Mouse (Mus musculus) frontal cortex, adult (tissue): ENCODE data around the gene Fcgr2b.
"Not testable (repeated sequence)": the region's sequence is repeated elsewhere in the genome, so short reads cannot be mapped to it uniquely, and the experiment has no call there.

ENCODE experiments used
- ATAC-seq: cut with Nextera tagmentation; 2 replicates; pipeline ENCODE4 v1.9.2; 2017; ENCODE audit warnings: mild to moderate bottlenecking, moderate library complexity, mixed read lengths; ENCODE audit not compliant: low TSS enrichment

The Fcgr2b gene

GRCm38 (mm10) chr1:170975751-170976161, 591 bp downstream of the Fcgr2b start:
- ATAC-seq, result no peak

DNA sequence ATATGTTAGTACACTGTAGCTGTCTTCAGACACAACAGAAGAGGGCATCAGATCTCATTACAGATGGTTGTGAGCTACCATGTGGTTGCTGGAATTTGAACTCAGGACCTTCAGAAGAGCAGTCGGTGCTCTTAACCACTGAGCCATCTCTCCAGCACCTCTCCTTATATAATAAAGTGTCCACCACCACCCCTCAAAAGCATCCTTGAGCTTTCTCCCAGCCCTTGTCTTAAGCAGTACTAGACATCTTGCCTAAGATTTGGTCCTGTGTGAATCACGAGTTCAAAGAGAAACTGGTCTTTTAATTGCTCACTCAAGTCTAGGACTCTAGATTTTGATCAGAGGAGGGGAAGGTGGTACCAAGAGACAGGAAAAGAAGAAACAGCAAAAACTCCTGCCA, 997 bp downstream of the Fcgr2b start:
- not testable (repeated sequence) for ATAC-seq

GRCm38 (mm10) chr1:170974736-170975135, 1.6 kb downstream of the Fcgr2b start:
- ATAC-seq, result no peak

DNA sequence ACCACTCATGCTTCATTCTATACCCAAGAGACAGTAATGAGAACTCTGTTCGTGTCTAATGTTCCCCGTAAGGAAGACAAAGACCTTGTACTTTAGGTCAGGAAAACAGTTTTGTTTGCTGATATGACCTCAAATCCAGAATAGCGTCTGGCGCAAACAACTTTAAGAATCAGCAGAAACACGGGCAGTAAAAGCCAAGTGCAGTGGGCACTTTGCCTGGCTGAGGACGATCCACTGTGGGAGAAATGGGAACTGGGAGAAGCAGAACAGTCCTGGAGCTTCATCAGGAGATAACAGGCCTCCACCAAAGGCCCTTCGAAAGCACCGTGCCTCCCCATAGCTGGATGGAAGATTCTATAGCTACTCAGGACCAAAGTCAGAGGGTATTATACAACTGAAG, 2.2 kb downstream of the Fcgr2b start:
- no peak for ATAC-seq

- ATAC-seq, result no peak
Measured at GRCm38 (mm10) chr1:170972936-170973335, 3.4 kb downstream of the Fcgr2b start.

- no peak for ATAC-seq
Measured at GRCm38 (mm10) chr1:170972494-170972893, 3.9 kb downstream of the Fcgr2b start.

- no peak for ATAC-seq
Measured at GRCm38 (mm10) chr1:170968576-170968975, 7.8 kb downstream of the Fcgr2b start.

- no peak for ATAC-seq
Measured at GRCm38 (mm10) chr1:170967581-170967980, 8.8 kb downstream of the Fcgr2b start.

GRCm38 (mm10) chr1:170963087-170963486, 13.3 kb downstream of the Fcgr2b start:
- no peak for ATAC-seq

GRCm38 (mm10) chr1:170962301-170962700, 14.0 kb downstream of the Fcgr2b start:
- ATAC-seq, result no peak

- ATAC-seq, result no peak
Measured at GRCm38 (mm10) chr1:170961101-170961500, 15.2 kb downstream of the Fcgr2b start.

GRCm38 (mm10) chr1:170959791-170960190, 16.6 kb downstream of the Fcgr2b start:
- ATAC-seq, result no peak

DNA sequence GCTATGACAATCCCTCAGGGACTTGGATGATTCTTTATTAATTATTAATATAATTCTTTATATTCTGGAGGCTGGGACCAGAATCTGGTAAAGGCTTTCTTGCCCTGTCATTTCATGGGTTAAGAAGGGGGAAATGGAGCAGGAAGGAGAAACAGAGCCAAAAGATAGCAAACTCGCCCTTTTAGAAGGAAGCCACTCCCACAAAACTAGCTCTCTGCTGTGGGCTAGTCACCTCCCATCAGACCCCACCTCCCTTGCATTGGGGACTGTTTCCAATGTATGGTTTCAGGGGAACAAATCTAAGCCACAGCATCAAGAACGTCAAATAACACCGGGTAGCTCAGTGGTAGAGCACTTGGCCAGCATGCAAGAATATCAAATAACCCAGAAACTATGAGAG, 18.1 kb downstream of the Fcgr2b start:
- ATAC-seq, result no peak

GRCm38 (mm10) chr1:170953192-170953591, 23.2 kb downstream of the Fcgr2b start:
- ATAC-seq, result no peak

DNA sequence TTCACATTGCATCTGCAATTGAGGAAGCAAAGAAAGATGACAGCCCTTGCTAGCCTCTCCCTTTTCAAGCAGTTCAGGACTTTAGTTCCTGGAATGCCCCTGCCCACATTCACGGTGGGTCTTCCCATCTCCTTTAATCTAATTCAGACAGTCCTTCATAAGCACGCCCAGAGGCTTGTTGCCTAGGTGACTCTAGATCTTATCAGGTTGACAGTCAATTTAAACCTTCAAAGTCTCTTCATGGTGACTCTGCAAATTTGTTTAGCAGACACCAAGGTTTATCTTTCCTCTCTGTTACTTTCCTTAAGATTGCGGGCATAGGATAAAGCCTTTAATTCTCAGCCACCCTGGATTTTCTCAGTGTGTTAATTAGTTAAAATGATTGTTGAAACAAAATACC, 25.6 kb downstream of the Fcgr2b start:
- ATAC-seq, result no peak

DNA sequence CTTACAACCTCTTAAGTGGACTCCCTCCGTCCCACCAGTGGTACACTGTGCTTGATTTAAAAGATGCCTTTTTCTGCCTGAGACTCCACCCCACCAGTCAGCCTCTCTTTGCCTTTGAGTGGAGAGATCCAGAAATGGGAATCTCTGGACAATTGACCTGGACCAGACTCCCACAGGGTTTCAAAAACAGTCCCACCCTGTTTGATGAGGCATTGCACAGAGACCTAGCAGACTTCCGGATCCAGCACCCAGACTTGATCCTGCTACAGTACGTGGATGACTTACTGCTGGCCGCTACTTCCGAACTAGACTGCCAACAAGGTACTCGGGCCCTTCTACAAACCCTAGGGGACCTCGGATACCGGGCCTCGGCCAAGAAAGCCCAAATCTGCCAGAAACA, 31.4 kb downstream of the Fcgr2b start:
- not testable (repeated sequence) for ATAC-seq

DNA sequence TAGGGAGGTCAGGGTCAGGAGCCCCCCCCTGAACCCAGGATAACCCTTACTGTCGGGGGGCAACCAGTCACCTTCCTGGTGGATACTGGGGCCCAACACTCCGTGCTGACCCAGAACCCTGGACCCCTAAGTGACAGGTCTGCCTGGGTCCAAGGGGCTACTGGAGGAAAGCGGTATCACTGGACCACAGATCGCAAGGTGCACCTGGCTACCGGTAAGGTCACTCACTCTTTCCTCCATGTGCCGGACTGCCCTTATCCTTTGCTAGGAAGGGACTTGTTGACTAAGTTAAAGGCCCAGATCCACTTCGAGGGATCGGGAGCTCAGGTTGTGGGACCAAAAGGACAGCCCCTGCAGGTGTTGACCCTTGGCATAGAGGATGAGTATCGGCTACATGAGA, 32.2 kb downstream of the Fcgr2b start:
- not testable (repeated sequence) for ATAC-seq

- ATAC-seq, result no peak
Measured at GRCm38 (mm10) chr1:170939255-170939654, 37.1 kb downstream of the Fcgr2b start.

DNA sequence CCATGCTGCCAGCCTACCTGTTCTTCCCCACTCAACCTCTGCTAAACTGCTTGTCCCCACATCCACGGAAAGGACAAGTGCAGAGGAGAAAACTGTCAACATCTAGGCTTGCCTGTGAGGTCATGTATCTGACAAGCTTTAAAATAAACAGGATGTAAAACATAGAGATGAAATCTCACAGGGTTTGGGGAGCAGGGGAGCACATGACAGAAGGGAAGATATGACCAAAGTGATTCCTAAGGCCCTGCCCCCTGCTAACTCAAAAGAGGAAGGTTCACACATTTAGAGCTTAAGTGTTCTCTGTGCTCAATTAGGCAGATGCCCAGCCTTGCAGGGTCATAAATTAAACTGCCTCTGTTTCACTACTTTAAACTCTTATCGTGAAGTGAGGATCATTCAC, 42.0 kb downstream of the Fcgr2b start:
- no peak for ATAC-seq

- no peak for ATAC-seq
Measured at GRCm38 (mm10) chr1:170933940-170934339, 42.4 kb downstream of the Fcgr2b start.

GRCm38 (mm10) chr1:170933386-170933920, 42.9 kb downstream of the Fcgr2b start:
- ATAC-seq, result no peak

GRCm38 (mm10) chr1:170932043-170932442, 44.3 kb downstream of the Fcgr2b start:
- ATAC-seq, result no peak

DNA sequence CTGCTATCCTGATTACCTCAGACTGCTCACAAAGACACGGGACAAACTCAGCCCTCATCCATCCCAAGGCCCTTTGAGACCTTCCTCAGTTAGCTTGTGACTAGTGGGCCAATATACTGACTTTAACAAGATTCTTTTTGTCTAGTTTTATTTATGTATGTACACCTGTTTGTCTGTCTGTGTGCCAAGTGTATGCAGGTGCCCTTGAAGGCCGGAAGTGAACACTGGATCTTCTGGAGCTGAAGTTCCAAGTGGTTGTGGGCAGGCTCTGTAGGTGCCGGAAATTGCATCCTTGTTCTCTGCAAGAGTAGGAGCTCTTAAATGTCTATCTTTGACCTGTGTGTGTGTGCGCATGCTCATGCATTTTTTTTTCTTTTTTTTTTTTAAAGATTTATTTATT, 47.1 kb downstream of the Fcgr2b start:
- no peak for ATAC-seq

- no peak for ATAC-seq
Measured at GRCm38 (mm10) chr1:170928467-170928866, 47.9 kb downstream of the Fcgr2b start.
